Mouse (Mus musculus) mouse trophoblast stem cell (cell line): Measurements from ENCODE around the gene Ap5b1.

Source experiments
- in situ Hi-C, 2 experiments: fragments of 300-500 bp; cut with MseI, MboI; formaldehyde crosslinking; loops; 2 replicates in 1 of 2; 3 replicates in 1 of 2; pipeline ENCODE4 v1.15.1; 2025

Ap5b1 gene

GRCm38 (mm10) chr19:5566316-5566715, 1.5 kb upstream of the Ap5b1 start:
- in situ Hi-C loops: loop anchor here (5.0 kb wide), 2 partner anchors 34 to 39 kb away; no protein-coding TSS in a partner anchor

- in situ Hi-C loops: loop anchor here (5.0 kb wide), 2 partner anchors 35 to 40 kb away; no protein-coding TSS in a partner anchor
These were observed 668 bp upstream of the Ap5b1 start for GRCm38 (mm10) chr19:5567180-5567533.

GRCm38 (mm10) chr19:5568470-5569140, 780 bp downstream of the Ap5b1 start:
- in situ Hi-C loops: loop anchor here (5.0 kb wide), 2 partner anchors 36 to 41 kb away; no protein-coding TSS in a partner anchor

GRCm38 (mm10) chr19:5569521-5569920, 1.7 kb downstream of the Ap5b1 start:
- in situ Hi-C loops: loop anchor here (5.0 kb wide), 2 partner anchors 37 to 42 kb away; no protein-coding TSS in a partner anchor

- in situ Hi-C loops: no loop called here
These were observed 2.8 kb downstream of the Ap5b1 start for GRCm38 (mm10) chr19:5570353-5571246.

GRCm38 (mm10) chr19:5571831-5572230, 4.0 kb downstream of the Ap5b1 start:
- in situ Hi-C loops: no loop called here

- in situ Hi-C loops: no loop called here
These were observed 4.7 kb downstream of the Ap5b1 start for GRCm38 (mm10) chr19:5572331-5573125.

- in situ Hi-C loops: no loop called here
These were observed 7.5 kb downstream of the Ap5b1 start for GRCm38 (mm10) chr19:5575336-5575735.

GRCm38 (mm10) chr19:5579971-5580370, 12.1 kb downstream of the Ap5b1 start:
- in situ Hi-C loops: no loop called here

- in situ Hi-C loops: no loop called here
These were observed 13.0 kb downstream of the Ap5b1 start for GRCm38 (mm10) chr19:5580776-5581175.

- in situ Hi-C loops: no loop called here
These were observed 14.2 kb downstream of the Ap5b1 start for GRCm38 (mm10) chr19:5581995-5582394.

- in situ Hi-C loops: no loop called here
These were observed 21.3 kb downstream of the Ap5b1 start for GRCm38 (mm10) chr19:5589159-5589558.

- in situ Hi-C loops: no loop called here
These were observed 24.1 kb downstream of the Ap5b1 start for GRCm38 (mm10) chr19:5591888-5592287.

- in situ Hi-C loops: no loop called here
These were observed 31.4 kb downstream of the Ap5b1 start for GRCm38 (mm10) chr19:5599224-5599623.

- in situ Hi-C loops: no loop called here
These were observed 34.1 kb downstream of the Ap5b1 start, which contains the start of gene Rnaseh2c for GRCm38 (mm10) chr19:5601752-5602541. Rnaseh2c (plus strand) TSS chr19:5601873.

GRCm38 (mm10) chr19:5603664-5604063, 35.8 kb downstream of the Ap5b1 start:
- in situ Hi-C loops: no loop called here

- in situ Hi-C loops: no loop called here
These were observed 37.3 kb downstream of the Ap5b1 start for GRCm38 (mm10) chr19:5605126-5605525.

- in situ Hi-C loops: no loop called here
These were observed 38.4 kb downstream of the Ap5b1 start for GRCm38 (mm10) chr19:5606196-5606595.

- in situ Hi-C loops: no loop called here
These were observed 40.0 kb downstream of the Ap5b1 start for GRCm38 (mm10) chr19:5607705-5608410.

GRCm38 (mm10) chr19:5608707-5609106, 40.9 kb downstream of the Ap5b1 start:
- in situ Hi-C loops: no loop called here
